Mouse (Mus musculus) testis, postnatal 14 days (tissue): Measurements from ENCODE around the gene Fntb.
A peak's percentile ranks its signal among the peaks of the same experiment; 100 is the strongest.

Source experiments
- DNase-seq: peaks from one replicate; pipeline ENCODE4 v3.0.0; 2021; ENCODE audit warnings: low spot score

The Fntb gene

DNA sequence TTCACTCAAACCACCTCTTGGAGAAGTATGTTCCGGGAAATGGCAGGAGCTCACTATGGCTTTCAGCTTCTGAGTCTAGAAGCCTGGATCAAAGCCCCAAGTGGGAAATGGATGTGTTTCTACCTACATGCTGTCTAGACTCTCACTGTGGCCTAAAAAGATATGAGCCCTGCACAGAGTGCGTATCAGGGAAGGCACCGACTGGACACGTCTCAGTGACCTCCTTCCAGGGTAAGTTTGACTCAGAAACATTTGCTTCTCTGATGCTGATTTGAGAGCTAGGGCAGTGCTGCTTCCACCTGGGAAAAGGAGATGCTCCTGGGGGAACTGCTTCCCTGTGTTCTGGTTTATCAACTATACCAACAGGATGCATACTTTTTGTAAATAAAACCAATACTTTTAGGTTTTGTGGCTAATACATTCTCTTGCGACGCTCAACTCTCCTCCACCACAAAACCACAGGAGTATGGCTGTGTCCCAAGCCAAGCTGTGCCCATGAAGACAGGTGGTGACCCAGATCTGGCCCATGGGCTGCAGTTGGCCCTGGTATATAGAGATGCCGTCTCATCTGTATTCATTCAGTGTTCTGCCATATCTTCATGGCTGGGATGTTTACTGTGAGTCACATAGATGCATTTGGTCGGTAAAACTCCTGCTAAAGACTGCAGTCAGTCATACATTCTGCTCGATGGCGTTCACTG lies 159.7 kb downstream of the Fntb start:
- no peak for DNase-seq

DNA sequence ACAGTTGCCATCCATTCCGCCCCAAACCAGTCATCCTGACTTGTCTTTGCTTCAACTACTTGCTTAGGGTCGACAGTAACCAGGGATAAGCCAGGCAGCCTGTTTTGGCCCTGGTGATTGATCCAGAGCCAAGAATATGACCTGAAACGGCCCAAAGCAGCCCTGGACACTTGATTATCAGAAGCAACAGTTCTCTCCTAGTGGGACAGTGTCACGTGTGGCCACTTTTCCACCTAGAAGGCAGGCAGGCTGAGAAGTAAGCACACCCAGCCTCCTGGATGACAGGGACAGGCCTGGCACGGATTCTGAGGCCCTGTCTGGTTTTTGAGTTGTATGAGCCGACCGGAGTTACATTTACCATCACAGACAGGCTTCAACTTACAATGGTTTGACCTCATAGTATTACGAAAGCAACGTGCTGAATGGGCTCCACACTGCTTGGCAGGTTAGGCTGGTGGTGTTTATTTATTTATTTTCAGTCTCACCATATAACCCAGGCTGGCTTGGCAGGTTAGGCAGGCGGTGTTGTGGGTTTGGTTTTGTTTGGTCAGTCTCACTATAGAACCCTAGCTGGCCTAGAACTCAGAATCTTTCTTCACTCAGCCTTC lies 161.1 kb downstream of the Fntb start:
- no peak for DNase-seq

DNA sequence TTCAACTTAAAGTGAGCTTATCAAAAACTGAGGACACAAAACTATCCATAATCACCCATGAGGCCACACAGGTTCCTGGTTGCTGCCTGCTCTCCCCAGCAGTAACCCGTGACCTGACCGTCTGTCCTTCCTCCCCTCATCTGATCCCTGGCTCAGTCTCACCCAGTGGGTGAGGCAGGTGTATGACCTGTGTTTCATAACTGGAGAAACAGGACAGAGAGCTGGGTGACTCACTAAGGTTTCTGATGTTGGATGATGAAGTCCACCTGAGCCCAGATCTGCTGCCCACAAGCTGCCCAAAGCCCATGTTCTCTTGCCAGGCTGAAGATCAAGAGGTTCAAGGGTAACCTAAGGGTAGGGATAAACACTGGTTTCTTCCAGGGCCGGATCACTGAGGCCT lies 161.6 kb downstream of the Fntb start:
- no peak for DNase-seq

DNA sequence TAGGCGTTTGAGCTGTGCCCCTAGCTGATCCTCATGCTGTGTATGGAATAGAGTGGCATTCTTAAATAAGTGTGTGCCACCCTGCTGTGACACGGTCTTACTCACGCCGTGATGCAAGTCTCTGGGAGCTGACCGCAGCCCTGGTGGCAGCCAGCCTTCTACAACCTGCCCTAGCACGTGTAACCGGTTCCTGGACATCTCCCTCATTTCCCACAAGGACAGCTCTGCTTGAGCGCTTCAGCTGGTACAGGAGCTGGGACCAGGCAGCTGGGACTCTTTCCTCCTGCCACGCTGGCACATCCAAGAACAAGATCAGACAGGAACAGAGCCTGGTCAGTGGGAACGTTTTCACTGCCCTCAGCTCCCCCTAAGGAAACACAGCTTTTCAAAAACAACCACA lies 162.2 kb downstream of the Fntb start:
- no peak for DNase-seq

DNA sequence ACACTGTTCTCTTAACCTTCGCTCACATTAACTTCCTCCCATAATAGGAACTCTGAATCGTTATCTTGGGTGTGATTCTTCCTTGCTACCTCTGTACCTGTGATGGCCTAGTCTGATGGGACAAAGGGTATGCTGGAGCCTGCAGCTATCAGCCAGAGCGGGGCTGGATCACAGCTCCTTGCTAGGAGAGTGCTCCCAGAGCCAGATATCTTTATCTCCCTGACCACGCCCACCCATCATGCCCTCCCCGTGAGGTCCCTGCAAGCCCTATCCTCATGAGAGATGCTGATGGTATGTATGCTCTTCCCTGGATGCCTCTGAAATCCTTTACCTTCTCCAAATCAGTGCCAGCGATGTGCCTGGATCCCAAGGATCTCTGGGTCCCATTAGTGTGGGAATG lies 164.8 kb downstream of the Fntb start:
- no peak for DNase-seq

DNA sequence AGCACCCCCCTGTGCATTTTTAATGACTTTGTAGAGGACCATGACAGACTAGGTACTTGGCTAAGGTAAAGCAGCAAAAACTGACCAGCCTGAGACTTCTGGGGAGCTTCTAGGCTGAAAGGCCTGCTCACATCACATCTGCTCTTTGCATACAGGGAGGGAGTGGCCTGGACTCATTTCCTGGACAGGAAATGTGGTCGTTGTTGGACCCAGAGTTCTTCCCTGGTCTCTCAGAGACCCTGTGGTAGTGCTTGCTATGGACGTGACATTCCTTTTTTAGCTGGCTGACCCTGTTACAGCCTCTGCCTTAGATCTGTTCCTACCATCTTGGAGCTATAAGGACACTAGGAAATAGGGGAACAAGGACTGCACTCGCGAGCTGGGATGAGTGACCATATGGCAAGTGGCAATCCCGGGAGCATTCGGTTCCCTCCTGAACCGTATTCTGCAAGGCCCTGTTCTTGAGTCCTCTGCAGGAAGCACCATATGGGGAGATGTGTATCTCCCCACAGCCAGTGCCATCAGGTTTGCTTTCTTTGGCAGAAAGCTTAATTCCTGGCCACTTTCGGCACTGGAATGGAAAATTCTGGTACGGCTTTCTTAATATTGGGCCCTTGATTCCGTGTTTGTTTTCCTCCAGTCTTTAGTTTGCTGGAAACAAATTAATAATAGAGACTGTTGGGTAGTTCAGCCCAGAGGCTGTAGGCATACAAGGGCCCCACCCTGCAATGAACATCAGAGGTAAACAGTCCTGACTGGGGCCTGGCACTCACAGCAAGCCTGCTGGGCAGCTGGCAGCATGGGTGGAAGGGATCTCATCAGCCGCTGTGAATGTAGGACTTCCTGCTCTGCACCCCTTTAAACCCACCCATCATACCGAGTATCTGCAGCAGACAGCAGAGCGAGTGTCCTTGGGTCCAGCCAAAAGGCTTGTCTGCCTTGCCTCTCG lies 166.6 kb downstream of the Fntb start:
- DNase-seq: no peak

DNA sequence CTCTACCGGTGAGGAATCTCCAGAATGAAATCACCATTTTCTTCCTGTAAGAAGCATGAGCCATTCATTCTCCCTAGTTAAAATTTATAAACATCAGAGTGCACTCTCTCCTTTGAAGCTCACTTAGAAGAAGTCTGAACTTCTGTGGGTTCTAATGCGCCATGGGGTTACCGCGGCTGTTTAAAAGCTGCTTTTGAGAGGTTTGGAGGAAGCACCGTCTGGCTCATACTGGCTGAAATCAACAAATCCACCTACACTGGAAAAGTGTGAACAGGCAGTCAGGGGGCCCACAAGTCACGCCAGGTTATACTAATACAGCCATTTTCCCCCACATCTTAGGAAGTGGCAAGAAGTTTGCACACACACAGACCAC lies 167.3 kb downstream of the Fntb start:
- DNase-seq: no peak

DNA sequence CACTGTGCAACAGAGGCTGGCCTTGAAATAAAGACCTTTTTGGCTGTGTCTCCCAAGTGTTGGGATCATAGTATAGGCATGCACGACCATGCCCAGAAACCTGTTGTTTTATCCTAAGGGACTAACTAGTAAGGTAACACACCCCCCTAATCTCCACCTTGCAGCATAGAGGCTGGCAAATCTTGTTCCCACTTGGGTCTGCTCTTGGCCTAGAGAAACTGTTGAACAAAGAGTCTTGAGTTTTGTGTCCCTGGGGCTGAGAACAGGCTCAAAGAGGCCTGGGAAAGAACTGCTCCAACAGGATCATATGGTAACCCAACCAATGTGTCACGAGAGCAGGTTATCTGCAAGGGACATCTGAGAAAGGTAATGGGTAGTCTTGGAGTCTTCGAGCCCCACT lies 169.0 kb downstream of the Fntb start:
- no peak for DNase-seq

DNA sequence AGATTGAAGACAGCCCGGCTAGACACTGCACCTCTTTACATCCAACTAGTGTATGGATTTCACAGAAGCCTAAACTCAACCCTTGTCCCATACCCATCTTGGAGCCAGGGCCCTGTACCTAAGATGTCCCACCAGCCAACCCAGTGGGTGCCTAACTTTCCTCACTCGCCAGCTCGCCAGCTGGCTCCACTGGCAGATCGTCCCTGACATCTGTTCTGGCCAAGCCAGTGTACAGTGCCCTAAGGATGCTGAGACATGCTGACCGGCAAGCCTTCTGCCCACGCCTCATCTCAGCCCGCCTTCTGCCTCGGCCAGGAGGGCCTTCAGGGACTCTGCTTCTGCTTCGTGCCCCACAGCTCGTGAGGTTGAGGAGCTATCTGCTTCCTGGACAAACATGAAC lies 170.8 kb downstream of the Fntb start:
- no peak for DNase-seq

DNA sequence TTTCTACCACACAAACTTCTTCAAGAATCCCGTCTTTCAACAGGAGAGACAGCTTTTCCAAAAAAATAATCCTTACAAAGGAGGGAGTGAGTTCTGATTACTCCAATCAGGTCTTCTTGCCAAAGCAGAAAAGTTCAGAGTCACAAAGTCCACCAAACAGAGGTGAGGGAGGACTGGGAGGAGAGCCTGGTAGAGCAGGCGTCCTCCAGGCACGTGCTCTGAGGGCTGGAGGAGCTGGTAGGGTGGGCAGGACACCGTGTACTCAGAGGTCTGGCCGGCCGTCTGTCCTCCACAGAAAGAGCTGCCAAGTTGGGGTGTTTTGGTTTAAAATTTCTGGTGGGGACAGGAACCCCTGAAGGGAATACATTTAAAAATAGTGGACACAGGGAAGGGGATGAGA lies 172.6 kb downstream of the Fntb start:
- no peak for DNase-seq

DNA sequence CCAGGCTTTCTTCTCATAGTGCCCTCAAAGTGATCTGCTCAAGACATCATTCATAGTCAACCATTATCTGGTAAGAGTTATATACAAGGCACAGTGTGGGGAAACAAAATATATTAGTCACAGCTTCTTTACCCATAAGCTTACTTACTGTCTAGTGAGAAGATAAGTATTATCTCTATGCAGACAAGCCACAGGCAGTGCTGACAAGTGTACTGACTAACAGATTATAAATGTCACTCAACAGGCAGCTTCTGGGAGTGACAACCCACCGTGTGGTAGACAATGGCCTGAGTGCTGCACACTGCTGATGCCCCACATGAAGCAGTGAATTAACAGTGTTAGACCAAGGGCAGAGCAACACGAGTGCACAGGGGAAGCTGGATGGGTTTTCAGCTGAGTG lies 176.1 kb downstream of the Fntb start:
- no peak for DNase-seq

DNA sequence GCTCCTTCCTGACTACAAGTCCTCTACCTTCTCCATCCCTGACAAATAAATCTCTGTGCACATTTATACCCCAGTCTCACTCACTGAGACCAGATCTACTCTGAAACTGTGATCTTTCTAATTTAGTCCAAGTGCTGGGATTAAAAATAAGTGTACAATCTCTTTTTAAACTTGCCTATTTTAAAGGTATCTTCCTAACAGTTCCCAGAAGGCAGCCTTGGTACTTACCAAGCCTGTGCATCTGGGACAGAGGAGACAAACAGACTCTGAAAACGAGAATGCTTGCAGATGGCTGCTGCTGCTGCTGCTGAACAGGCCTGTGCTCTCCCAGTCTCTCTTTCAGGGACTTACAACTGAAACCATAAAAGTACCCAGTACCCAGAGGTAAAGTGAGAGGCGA lies 177.1 kb downstream of the Fntb start:
- no peak for DNase-seq

DNA sequence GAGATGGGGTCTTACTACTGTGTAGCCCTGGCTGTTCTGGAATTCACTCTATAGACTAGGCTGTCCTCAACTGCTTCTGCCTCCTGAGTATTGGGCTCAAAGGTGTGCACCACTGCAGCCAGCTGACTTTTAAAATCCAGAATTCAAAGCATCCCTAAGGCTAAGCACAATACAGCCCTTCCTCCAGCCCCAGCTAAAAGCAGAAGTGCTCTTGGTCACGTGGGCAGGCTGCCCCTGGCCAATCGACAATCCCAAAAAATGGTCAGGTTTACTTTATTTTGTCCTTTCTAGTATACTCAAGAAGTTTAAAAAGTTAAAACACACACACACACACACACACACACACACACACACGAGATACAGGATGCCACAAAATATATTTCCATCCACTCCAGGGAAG lies 177.7 kb downstream of the Fntb start:
- DNase-seq: no peak

DNA sequence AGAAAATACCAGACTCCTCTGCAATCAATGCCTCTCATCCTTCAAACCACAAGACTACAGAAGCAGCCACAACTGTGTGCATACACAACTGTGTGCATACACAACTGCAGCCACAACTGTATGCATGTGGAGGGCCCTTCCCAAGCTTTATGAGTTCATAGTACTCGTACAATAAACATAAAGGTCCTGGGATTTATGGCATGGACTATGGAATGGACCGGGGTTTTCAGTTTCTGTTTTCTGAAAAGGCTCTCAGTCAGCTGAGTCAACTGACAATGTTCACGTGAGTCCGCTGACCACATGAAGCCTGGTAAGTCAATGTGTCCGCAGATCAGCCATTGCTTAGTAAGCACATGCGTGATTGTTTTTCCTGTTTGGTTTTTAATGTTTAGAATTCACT lies 178.1 kb downstream of the Fntb start:
- DNase-seq: no peak

DNA sequence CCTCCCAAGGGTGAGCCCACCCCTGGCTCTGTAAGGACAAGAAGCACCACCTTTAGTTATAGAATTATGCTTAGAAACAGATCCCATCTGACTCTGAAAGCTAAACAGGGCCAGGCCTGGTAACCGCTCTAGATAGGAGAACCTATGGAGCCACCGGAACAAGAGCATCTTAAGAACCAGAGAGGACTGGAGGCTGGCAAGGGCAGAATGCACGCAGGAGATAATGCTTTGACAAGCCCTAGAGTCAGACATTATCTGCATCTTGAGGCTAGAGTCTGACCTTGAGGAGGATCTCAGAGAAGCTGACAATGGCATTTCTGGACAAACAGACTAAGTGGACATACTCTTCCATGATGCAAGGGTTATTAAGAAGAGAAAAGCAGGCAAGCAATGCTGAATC lies 182.1 kb downstream of the Fntb start:
- no peak for DNase-seq

DNA sequence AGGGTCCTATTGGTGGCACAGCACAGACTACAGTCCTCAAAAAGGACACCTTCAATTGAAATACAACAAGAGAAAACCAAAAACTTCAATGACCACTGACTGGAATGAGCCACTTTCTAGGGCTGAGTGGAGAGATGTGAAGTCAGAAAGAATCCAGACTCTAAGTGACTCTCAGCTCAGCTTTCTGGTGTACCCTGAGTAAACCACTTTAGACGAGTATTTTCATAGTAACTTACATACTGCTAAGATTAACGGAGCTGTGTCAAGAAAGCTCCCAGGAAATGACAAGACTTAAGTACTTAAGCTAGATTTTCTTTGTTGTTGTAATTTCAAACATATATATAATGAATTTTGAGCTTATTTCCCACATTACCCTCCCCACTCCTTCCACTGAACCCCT lies 182.8 kb downstream of the Fntb start:
- no peak for DNase-seq

DNA sequence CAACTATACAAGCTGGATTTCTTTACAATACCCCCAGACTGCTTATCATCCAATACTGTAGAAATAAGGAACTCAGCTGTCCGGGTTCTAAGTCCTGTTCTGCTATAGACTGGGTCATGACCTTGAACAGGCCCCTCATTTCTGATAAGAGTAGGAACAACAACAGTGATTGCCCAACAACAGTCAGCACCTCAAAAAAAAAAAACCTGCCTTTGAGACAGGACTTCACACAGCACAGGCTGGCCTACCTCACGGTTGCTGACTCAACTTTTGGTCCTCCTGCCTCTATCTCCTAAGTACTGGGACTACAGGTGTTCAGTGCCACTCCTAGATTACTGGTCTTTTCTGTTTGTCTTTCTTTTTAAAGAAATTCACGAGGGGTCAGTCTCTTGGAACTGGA lies 183.4 kb downstream of the Fntb start:
- DNase-seq: no peak

DNA sequence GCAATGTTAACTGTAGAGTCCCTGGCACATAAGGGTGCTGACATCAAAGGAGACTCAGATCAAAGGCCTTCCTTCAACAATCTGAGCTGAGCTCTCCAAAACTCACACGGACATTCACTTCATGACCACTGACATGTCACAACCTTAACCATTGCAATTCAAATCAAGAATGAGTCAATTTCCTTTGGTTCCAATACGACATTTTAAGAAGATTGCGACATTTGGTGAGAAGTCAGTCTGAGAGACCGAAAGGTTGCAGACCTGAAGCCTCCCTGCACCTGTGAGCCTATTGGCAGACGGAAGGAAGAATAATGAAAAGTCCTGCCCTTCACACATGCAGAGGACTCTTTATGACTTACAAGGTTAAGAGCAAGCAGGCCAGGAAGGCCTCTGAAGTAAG lies 184.9 kb downstream of the Fntb start:
- DNase-seq: no peak

DNA sequence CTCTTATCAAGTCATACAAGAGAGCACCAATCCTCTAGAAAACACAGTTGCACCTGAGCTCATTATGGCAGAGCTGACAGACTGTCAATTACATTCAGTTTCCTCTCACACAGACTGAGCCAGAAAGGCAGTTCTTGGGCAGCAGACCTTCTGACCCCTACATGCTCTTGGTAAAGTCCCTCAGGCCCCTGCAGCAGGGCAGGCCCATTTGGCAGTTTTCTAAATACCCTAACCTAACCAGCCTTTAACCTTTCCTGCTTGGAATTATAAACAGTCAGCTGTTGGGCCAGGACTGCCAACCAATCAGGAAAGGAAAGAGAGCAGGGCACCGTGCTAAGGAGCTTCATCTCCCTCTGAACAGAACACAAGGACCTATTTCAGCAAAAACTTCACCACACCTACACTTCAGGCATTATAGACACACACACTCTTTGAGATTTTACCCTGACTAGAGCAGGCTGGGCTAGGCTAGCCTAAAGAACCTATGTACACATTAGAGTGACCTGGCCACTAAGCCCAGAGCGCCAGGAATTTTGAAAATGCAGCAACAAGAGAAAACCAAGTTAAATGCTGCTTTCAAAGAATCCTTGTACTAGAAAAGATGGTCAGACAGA lies 188.5 kb downstream of the Fntb start:
- no peak for DNase-seq

DNA sequence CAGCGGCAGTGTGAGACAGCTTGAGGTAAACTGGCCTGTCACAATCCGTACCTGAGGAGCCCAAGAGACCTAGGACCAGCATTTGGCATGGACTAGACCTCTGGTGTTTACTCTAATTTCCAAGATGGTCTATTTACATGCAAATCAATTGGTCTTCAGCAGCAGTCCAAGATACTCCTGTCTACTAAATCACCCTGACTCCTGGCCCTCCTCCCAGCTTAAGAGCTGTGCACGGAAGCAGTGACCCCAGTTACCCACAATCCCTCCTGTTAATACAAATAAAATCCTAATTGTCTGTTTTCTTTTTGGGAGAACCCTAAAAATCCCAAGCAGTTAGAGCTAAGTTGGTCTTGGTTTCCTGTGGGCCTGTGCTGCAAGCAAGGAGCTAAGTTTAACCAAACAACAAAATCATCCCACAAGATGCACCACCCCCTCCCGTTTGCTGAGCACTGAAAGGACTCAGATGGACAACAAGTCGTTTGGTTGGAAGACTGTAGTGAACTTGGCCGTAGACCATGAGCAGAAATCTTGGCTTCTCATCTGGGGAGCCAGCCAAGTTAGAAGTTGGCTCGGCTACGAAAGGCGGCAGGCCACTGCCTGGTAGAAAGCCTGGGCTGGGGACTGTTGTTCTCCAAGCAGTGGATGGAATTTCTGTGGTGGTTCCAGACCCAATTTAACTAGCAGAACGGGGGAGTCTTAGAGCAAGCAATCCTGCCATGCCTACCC lies 189.5 kb downstream of the Fntb start:
- peak; percentile 58 for DNase-seq

DNA sequence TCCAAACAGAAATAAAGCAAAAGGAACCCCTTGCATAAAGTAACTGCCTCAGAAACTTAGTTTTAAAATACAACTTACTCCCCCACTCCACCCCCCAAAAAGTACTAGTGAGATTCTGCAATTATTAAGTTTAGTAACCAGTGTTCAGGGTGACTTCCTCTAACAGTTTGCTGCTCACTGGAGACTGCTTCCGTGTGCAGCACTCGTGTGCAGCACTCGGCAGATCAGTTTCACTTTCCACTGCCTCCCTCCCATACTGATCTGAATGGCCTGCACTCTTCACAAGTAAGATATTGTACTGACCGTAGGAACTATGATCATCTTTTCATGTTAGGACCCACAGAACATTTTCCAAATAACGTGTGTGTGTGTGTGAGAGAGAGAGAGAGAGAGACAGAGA lies 192.3 kb downstream of the Fntb start:
- DNase-seq: no peak
